Mouse (Mus musculus) frontal cortex, postnatal 14 days (tissue): ENCODE measurements around the gene Prph.

ENCODE experiments used
- DNase-seq, 2 experiments: peaks; one replicate each; pipeline ENCODE4 v3.0.0; 2022; ENCODE audit warnings: low spot score in 2 of 2

The Prph gene

GRCm38 (mm10) chr15:99098493-99098861, 43.5 kb downstream of the Prph start:
- DNase-seq, result no peak

GRCm38 (mm10) chr15:99099139-99099556, 44.2 kb downstream of the Prph start:
- DNase-seq, result no peak

GRCm38 (mm10) chr15:99099984-99100383, 45.0 kb downstream of the Prph start:
- no peak for DNase-seq

- DNase-seq, result no peak
Observed at GRCm38 (mm10) chr15:99105238-99105637, 50.3 kb downstream of the Prph start.

DNA sequence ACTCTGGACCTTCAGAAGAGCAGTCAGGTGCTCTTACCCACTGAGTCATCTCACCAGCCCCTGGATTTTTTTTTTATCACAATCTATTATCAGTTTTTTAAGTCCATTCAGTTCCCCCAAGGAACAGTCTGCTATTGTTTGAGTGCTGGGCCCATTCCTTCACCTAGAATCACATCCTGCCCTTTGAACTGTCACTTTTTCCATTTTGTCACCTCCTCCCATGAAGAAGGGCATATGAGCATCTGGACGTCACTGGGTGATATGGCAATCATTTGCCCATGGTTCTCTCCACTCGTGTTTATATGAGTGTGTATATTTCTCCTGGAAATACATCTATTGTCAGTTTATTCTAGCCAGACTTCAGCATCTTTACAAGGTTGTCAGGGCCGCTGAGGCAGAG, 52.9 kb downstream of the Prph start:
- no peak for DNase-seq
